Mouse (Mus musculus) lung, postnatal 0 days (tissue): ENCODE data around the gene Trub2. TPM values are rescaled to one million over a fixed set of nuclear protein-coding genes. Genes with fewer than 3 reads are reported as not detected.
A peak's percentile ranks its signal among the peaks of the same experiment; 100 is the strongest.

ENCODE experiments used
- ATAC-seq: fragments of 200-750 bp; cut with Nextera tagmentation; 2 replicates; pipeline ENCODE4 v1.8.0; 2017; ENCODE audit warnings: moderate library complexity
- DNase-seq: peaks from one replicate; pipeline ENCODE4 v3.0.0-alpha.2; 2016; ENCODE audit warnings: low spot score
- H3K27ac ChIP-seq: fragments of 300-500 bp; sonication (generic); 2 replicates; pipeline ENCODE4 v1.5.1; 2014; ENCODE audit warnings: antibody characterized with exemption, mild to moderate bottlenecking, low read length, mixed read lengths
- H3K27me3 ChIP-seq: fragments of 300-500 bp; sonication (generic); replicated peaks from 2 replicates; pipeline ENCODE4 v1.6.1; 2014; ENCODE audit warnings: low read length, mixed read lengths; ENCODE audit not compliant: insufficient read depth
- H3K36me3 ChIP-seq: fragments of 300-500 bp; sonication (generic); 2 replicates; pipeline ENCODE4 v1.6.1; 2014; ENCODE audit warnings: low read length, mixed read lengths; ENCODE audit not compliant: insufficient read depth
- H3K4me1 ChIP-seq: fragments of 300-500 bp; sonication (generic); 2 replicates; pipeline ENCODE4 v1.6.1; 2014; ENCODE audit warnings: antibody characterized with exemption, low read depth, low read length, mixed read lengths; ENCODE audit not compliant: insufficient read depth
- H3K4me2 ChIP-seq: fragments of 300-500 bp; sonication (generic); replicated peaks from 2 replicates; pipeline ENCODE4 v1.6.1; 2014; ENCODE audit warnings: low read depth, mild to moderate bottlenecking, low read length, moderate library complexity, mixed read lengths
- H3K4me3 ChIP-seq: fragments of 300-500 bp; sonication (generic); 2 replicates; pipeline ENCODE4 v1.5.1; 2014; ENCODE audit warnings: low read depth, low read length
- H3K9ac ChIP-seq: fragments of 300-500 bp; sonication (generic); replicated peaks from 2 replicates; pipeline ENCODE4 v1.6.1; 2014; ENCODE audit warnings: low read depth, mild to moderate bottlenecking
- H3K9me3 ChIP-seq: fragments of 300-500 bp; sonication (generic); 2 replicates; pipeline ENCODE4 v1.6.1; 2016; ENCODE audit warnings: low read length, mixed read lengths
- CTCF ChIP-seq: IDR thresholded peaks from 2 replicates; pipeline ENCODE4 v1.5.1; 2016; ENCODE audit warnings: antibody characterized with exemption, mild to moderate bottlenecking
- EP300 ChIP-seq: IDR thresholded peaks from 2 replicates; pipeline ENCODE4 v1.6.1; 2016; ENCODE audit warnings: antibody characterized with exemption, mild to moderate bottlenecking, control low read depth
- WGBS: fragments of 180-500 bp; shearing (Covaris S2); extraction: QIAGEN DNeasy Blood & Tissue Kit; methylation state at CpG from one replicate; pipeline ENCODE4 v1.1.7; 2014; 5-methylcytosine and 5-hydroxymethylcytosine counted together
- polyA plus RNA-seq: library from polyadenylated mRNA; unstranded; fragments of >200 nt; fragmentation: Nextera tagmentation; extraction: Ambion mirVana; gene quantifications from 2 replicates; pipeline ENCODE4 v1.2.1, GENCODE M21; 2015

Trub2 gene
- polyA plus RNA-seq, 1 experiment from 2014 or later, result 18.5 TPM

- no peak overlapping the region for H3K27ac ChIP-seq
- no peak for ATAC-seq
Measured at GRCm38 (mm10) chr2:29737209-29737925, 50.9 kb downstream of the Trub2 start.

GRCm38 (mm10) chr2:29735708-29736107 lies 52.6 kb downstream of the Trub2 start:
- Histone ChIP-seq H3K4me1 (no peaks in the 10 kb centered on the region), H3K27ac (no peak overlapping the region), H3K27me3 (no peaks in the 10 kb centered on the region), H3K9ac (no peak overlapping the region), H3K4me2 (no peak overlapping the region), H3K4me3 (no peak overlapping the region), H3K9me3 (no peaks in the 10 kb centered on the region), H3K36me3 (0 out of 2 replicates have a peak, but pooled peaks cover 19% of the 10 kb centered on the region)
- TF ChIP-seq EP300 (no peak), CTCF (no peak; the same call in 1 of the 2 replicates)
- DNase-seq (peak; percentile 80), ATAC-seq (peak; percentile 83)
- WGBS, result 60% methylated on average over 12 of the region's 12 CpGs

More at GRCm38 (mm10) chr2:29737209-29737925, 50.9 kb downstream of the Trub2 start:
- H3K4me2 ChIP-seq, result no peak overlapping the region
- no peak overlapping the region for H3K9ac ChIP-seq
- H3K4me1 ChIP-seq, result no peaks in the 10 kb centered on the region
- 0 out of 2 replicates have a peak, but pooled peaks cover 19% of the 10 kb centered on the region for H3K36me3 ChIP-seq
- 77% methylated on average over 12 of the region's 12 CpGs for WGBS
- no peaks in the 10 kb centered on the region for H3K9me3 ChIP-seq
- H3K27me3 ChIP-seq, result no peaks in the 10 kb centered on the region
- TF ChIP-seq CTCF (no peak), EP300 (no peak)
- DNase-seq, result no peak
- H3K4me3 ChIP-seq, result no peak overlapping the region

GRCm38 (mm10) chr2:29733348-29733747 lies 55.0 kb downstream of the Trub2 start:
- Histone ChIP-seq H3K9me3 (no peaks in the 10 kb centered on the region), H3K4me1 (no peaks in the 10 kb centered on the region), H3K9ac (no peak overlapping the region), H3K4me3 (no peak overlapping the region), H3K27ac (no peak overlapping the region), H3K27me3 (no peaks in the 10 kb centered on the region), H3K36me3 (0 out of 2 replicates have a peak, but pooled peaks cover 17% of the 10 kb centered on the region), H3K4me2 (no peak overlapping the region)
- no peak for DNase-seq
- ATAC-seq, result no peak
- WGBS, result 93% methylated on average over 5 of the region's 5 CpGs
- TF ChIP-seq CTCF, result no peak
- no peak for TF ChIP-seq EP300

- TF ChIP-seq CTCF (no peak), EP300 (no peak)
- H3K27me3 ChIP-seq, result no peaks in the 10 kb centered on the region
- 88% methylated on average over 10 of the region's 10 CpGs for WGBS
- no peaks in the 10 kb centered on the region for H3K4me1 ChIP-seq
- H3K9ac ChIP-seq, result no peak overlapping the region
- ATAC-seq, result no peak
- no peaks in the 10 kb centered on the region for H3K9me3 ChIP-seq
- no peak overlapping the region for H3K27ac ChIP-seq
- H3K4me3 ChIP-seq, result no peak overlapping the region
- no peak for DNase-seq
- peaks cover 16% of the 10 kb centered on the region for H3K36me3 ChIP-seq
- H3K4me2 ChIP-seq, result no peak overlapping the region
Measured at GRCm38 (mm10) chr2:29732559-29732958, 55.7 kb downstream of the Trub2 start.

- Histone ChIP-seq H3K27me3 (no peaks in the 10 kb centered on the region), H3K9me3 (no peaks in the 10 kb centered on the region), H3K4me2 (no peak overlapping the region), H3K36me3 (peaks cover 16% of the 10 kb centered on the region), H3K9ac (no peak overlapping the region), H3K4me1 (no peaks in the 10 kb centered on the region), H3K27ac (no peak overlapping the region), H3K4me3 (no peak overlapping the region)
- TF ChIP-seq EP300, result no peak
- TF ChIP-seq CTCF, result peak; percentile 81
- DNase-seq (peak; percentile 58), ATAC-seq (peak; percentile 58)
- 40% methylated on average over 3 of the region's 3 CpGs for WGBS
Measured at GRCm38 (mm10) chr2:29731545-29731944, 56.8 kb downstream of the Trub2 start.

GRCm38 (mm10) chr2:29729500-29729899 lies 58.8 kb downstream of the Trub2 start:
- WGBS, result 40% methylated on average over 2 of the region's 2 CpGs
- Histone ChIP-seq H3K4me3 (no peak overlapping the region), H3K27ac (no peak overlapping the region), H3K9me3 (no peaks in the 10 kb centered on the region), H3K9ac (no peak overlapping the region), H3K4me1 (no peaks in the 10 kb centered on the region), H3K36me3 (peaks cover 22% of the 10 kb centered on the region), H3K27me3 (no peaks in the 10 kb centered on the region), H3K4me2 (no peak overlapping the region)
- DNase-seq, result no peak
- ATAC-seq, result no peak
- TF ChIP-seq EP300 (no peak), CTCF (no peak)
